Mouse (Mus musculus): ENCODE results near the gene Rrnad1.

DNA sequence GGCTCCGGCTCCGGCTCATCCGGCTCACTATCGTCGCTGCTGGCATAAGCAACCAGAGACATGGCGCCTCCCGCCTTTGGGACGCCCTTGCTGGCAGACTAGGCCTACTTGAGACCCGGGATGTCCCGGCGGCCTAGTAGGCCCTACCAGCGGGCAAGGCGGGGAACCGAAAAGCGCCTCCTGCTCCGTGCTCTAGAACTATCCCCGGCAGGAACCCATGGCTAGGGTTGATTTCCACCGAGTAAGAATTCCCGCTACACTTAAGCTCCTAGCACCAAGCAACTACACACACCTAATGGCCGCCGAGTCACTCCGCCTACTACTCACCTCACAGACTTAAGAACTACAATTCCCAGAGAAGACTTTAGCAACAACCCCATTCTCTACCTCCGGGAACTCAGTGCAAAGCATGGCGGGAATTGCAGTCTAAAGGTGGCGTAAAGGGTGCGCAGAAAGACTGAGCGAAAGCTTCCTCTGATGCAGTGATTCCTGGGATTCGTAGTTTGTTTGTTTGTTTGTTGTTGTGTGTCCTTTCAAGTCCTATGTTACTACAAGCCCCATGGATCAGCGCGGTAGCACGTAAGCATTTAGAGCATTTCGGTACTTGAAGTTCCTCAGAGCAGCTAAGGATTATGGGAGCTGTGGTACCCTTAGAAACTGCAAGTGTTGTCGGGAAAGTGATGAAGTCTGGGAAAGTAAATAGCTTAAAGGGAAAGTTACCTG lies 45.1 kb downstream of the Rrnad1 start, which contains the start of gene Prcc:
- TF ChIP-seq GATA1 (IDR thresholded peaks at IDR 0.05; ENCODE audit: low read length): no peak
- no peak for TF ChIP-seq TAL1 (IDR thresholded peaks at IDR 0.05; ENCODE audit: low read length)

Data from erythroblast, embryonic 14.5 days (primary cell).